Mouse (Mus musculus): ENCODE data around the gene Robo1.

GRCm38 (mm10) chr16:72959018-72959702 lies 651.1 kb downstream of the Robo1 start:
- TF ChIP-seq CTCF (IDR thresholded peaks at IDR 0.05; ENCODE audit: low read depth, low read length) (no peak), POLR2A (IDR thresholded peaks at IDR 0.05; ENCODE audit: borderline replicate concordance, low read depth, low read length) (no peak)
